Mouse (Mus musculus) bone marrow, adult 2 months (tissue): ENCODE measurements around the gene Afap1. TPM values are rescaled to one million over a fixed set of nuclear protein-coding genes. Genes with fewer than 3 reads are reported as not detected.
A peak's percentile ranks its signal among the peaks of the same experiment; 100 is the strongest.

Experiments
- H3K27ac ChIP-seq: fragments of 200-500 bp; 2 replicates; pipeline ENCODE4 v1.5.1; 2012; ENCODE audit warnings: low read depth, mild to moderate bottlenecking, control low read depth, inconsistent platforms, low read length; ENCODE audit not compliant: control insufficient read depth, poor library complexity, insufficient read depth
- H3K4me1 ChIP-seq: fragments of 200-500 bp; 2 replicates; pipeline ENCODE4 v1.6.1; 2011; ENCODE audit warnings: low read length; ENCODE audit not compliant: control insufficient read depth, insufficient read depth
- H3K4me3 ChIP-seq: fragments of 200-500 bp; replicated peaks from 2 replicates; pipeline ENCODE3; 2011; ENCODE audit warnings: mild to moderate bottlenecking, low read depth, low read length, control low read depth; ENCODE audit not compliant: control insufficient read depth
- CTCF ChIP-seq: fragments of 200-500 bp; IDR thresholded peaks from 2 replicates; pipeline ENCODE4 v1.5.1; 2011; ENCODE audit warnings: low read length, control low read depth; ENCODE audit not compliant: control insufficient read depth, insufficient read depth
- POLR2A ChIP-seq: fragments of 200-500 bp; IDR thresholded peaks from 2 replicates; pipeline ENCODE4 v1.6.1; 2011; ENCODE audit warnings: low read depth, mild to moderate bottlenecking, control low read depth, low read length, borderline replicate concordance; ENCODE audit not compliant: control insufficient read depth
- WGBS: fragments of 180-500 bp; shearing (Covaris S2); methylation state at CpG from one replicate; pipeline ENCODE4 v1.1.7; 2018; 5-methylcytosine and 5-hydroxymethylcytosine counted together
- polyA plus RNA-seq: library from polyadenylated mRNA; stranded (reverse); fragments of >200 nt; gene quantifications from 2 replicates; pipeline ENCODE4 v1.2.4, GENCODE M21; 2011; ENCODE audit warnings: low replicate concordance; ENCODE audit not compliant: missing spikeins, insufficient read depth, insufficient read length

The Afap1 gene
- polyA plus RNA-seq, result 1.8 and 5.4 TPM in 2 replicates

GRCm38 (mm10) chr5:35893093-35893804 lies at the start of gene Afap1:
Gene Afap1 (plus strand): TSS chr5:35893319.
- peak; percentile 18; the same call in 1 of the 2 replicates for TF ChIP-seq POLR2A
- TF ChIP-seq CTCF, result no peak
- H3K4me3 ChIP-seq, result peak within 1 kb of the TSS; percentile 73
- peaks cover 4% of the 10 kb centered on the region for H3K4me1 ChIP-seq
- WGBS, result under 1% methylated on average over 49 of the region's 49 CpGs
- peak within 1 kb of the TSS; percentile 17; the same call in 1 of the 2 replicates for H3K27ac ChIP-seq

GRCm38 (mm10) chr5:35851485-35851884 lies 41.6 kb upstream of the Afap1 start:
- TF ChIP-seq CTCF, result no peak
- TF ChIP-seq POLR2A, result no peak
- no peak overlapping the region for H3K4me3 ChIP-seq
- 61% methylated on average over 5 of the region's 5 CpGs for WGBS
- no peak overlapping the region for H3K27ac ChIP-seq
- H3K4me1 ChIP-seq, result no peaks in the 10 kb centered on the region

GRCm38 (mm10) chr5:35853463-35853862 lies 39.7 kb upstream of the Afap1 start:
- H3K4me3 ChIP-seq, result no peak overlapping the region
- TF ChIP-seq CTCF (no peak), POLR2A (no peak)
- H3K27ac ChIP-seq, result no peak overlapping the region
- 77% methylated on average over 4 of the region's 4 CpGs for WGBS
- no peaks in the 10 kb centered on the region for H3K4me1 ChIP-seq

GRCm38 (mm10) chr5:35856245-35856644 lies 36.9 kb upstream of the Afap1 start:
- Histone ChIP-seq H3K27ac (no peak overlapping the region), H3K4me3 (no peak overlapping the region), H3K4me1 (no peaks in the 10 kb centered on the region)
- 52% methylated on average over 3 of the region's 3 CpGs for WGBS
- TF ChIP-seq CTCF, result no peak
- TF ChIP-seq POLR2A, result no peak

- no peak overlapping the region for H3K4me3 ChIP-seq
- TF ChIP-seq POLR2A (no peak), CTCF (peak; percentile 75)
- H3K27ac ChIP-seq, result no peak overlapping the region
- 24% methylated on average over 6 of the region's 6 CpGs for WGBS
- H3K4me1 ChIP-seq, result no peaks in the 10 kb centered on the region
Measured at GRCm38 (mm10) chr5:35858069-35858468, 35.0 kb upstream of the Afap1 start.

- Histone ChIP-seq H3K4me3 (no peak overlapping the region), H3K4me1 (no peaks in the 10 kb centered on the region), H3K27ac (no peak overlapping the region)
- no peak for TF ChIP-seq CTCF
- no peak for TF ChIP-seq POLR2A
- 87% methylated on average over 2 of the region's 2 CpGs for WGBS
Measured at GRCm38 (mm10) chr5:35861456-35861855, 31.7 kb upstream of the Afap1 start.

GRCm38 (mm10) chr5:35869973-35870372 lies 23.1 kb upstream of the Afap1 start:
- H3K4me1 ChIP-seq, result no peaks in the 10 kb centered on the region

GRCm38 (mm10) chr5:35870408-35871012 lies 22.6 kb upstream of the Afap1 start:
- no peak overlapping the region for H3K4me3 ChIP-seq
- TF ChIP-seq CTCF, result peak; percentile 76
- no peak for TF ChIP-seq POLR2A
- no peaks in the 10 kb centered on the region for H3K4me1 ChIP-seq
- WGBS, result 53% methylated on average over 8 of the region's 8 CpGs
- no peak overlapping the region for H3K27ac ChIP-seq

More at GRCm38 (mm10) chr5:35869973-35870372, 23.1 kb upstream of the Afap1 start:
- WGBS, result 68% methylated on average over 4 of the region's 4 CpGs
- no peak overlapping the region for H3K27ac ChIP-seq
- H3K4me3 ChIP-seq, result no peak overlapping the region
- TF ChIP-seq CTCF (no peak), POLR2A (no peak)
